Mouse (Mus musculus): ENCODE measurements around the gene Exoc4.

Exoc4 gene

DNA sequence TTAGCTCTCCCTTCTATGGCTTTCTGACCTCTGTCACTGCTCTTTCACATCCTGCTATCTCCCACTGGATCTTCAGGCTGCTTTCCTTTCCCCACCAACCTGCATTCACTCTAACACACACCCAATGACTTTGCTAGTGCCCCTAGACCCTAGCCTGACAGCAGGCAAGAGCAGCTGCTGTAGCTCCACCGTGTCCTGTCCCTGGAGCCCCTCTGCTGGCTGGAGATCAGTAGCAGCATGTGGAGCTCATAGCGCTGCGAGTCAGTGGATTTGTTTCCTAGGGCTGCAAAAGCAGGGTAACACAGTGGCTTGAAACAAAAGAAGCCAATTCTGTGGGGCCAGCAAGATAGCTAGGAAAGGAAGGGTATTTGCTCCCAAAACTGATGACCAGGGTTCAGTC, 515.1 kb downstream of the Exoc4 start:
- DNase-seq (ENCODE audit: low spot score): no peak

DNA sequence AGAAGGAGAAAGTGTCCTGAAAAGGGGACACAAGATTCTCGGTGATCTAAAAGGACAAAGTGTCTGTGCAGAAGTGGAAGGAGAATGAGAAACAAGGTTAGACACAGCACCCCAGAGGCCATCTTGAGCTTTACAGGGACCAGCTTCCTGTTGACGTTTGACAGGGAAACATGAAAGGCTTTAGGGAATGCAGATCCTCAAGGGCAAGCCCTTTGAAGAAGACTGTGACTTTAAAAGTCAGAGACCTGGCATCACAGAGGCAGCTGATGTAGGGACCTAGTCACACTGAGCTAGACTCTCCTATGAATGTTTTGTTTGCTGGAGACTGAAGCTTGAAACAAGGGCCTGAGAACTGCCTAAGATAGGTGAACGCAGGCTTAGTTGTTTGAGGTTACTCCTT, 520.4 kb downstream of the Exoc4 start:
- DNase-seq (ENCODE audit: low spot score): no peak

DNA sequence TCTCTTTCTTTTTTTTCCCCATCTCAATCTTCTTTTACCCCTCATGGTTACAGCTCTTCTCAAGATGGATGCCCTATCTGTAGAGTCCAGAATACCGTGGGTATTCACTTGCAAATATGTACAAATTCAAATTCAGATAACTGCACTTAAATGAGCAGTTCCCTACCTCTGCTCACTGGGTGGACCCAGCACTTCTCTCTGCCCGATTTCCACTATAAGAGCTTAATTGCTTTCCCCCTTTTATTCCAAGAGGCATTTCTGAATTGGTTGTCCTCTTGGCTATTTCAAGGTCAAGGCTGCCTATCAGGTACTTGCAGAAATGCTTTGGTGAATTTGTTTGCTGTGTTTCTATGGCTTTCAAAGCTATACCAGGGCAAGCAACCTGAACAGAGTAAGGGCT, 521.1 kb downstream of the Exoc4 start:
- no peak for DNase-seq (ENCODE audit: low spot score)

DNA sequence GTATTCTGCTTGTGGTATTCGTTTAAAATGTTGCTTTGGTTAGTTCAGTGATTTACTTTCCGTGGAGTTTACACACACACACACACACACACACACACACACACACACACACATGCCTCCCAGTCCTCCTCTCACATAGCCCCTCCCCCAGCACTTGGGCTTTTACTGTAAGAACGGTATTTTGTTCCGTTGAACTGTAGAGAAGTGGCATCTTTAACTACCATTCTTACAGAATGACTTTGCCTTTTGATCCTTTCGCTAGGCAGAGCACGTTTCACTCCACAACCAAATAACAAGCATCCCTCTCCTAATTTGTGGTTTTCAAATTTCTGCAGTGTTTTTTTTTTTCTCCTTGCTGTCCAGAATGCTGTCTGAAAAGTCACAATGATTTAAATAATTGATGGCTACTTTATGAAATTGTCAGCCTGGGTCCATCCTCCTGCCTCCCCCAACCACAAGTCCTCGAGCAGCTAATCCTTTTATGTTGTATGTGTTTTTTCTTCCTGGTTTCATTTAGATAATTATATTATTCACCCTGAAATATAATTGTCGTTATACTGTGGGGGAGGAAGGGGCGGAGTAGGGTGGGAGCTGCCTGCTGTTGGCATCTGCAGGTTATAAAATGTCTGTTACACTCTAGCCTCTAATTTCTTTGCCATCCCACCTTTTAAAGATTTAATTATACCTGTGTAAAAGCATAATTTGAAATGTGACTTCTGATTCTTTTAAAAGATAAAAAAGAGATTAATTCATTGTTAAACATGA, 523.8 kb downstream of the Exoc4 start:
- DNase-seq (ENCODE audit: low spot score): no peak

DNA sequence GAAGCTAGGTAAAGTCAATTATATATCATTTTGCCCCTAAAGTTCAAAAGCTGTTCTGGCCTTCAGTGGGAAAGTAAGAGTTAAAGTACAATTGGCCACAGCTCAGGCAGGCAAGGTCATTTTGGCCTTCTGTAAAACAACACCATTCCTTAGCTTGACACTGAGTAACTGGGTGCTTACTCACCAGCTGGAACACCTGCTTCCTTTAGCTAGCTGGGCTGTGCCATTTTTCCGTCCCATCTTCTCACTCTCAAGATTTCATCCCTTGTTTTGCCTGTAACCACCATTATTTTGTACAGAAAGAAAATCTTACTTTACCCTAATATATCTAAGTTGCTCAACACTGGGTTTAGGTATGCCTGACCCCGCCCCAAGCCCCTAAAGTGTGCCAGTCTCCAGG, 543.7 kb downstream of the Exoc4 start:
- no peak for DNase-seq (ENCODE audit: low spot score)

DNA sequence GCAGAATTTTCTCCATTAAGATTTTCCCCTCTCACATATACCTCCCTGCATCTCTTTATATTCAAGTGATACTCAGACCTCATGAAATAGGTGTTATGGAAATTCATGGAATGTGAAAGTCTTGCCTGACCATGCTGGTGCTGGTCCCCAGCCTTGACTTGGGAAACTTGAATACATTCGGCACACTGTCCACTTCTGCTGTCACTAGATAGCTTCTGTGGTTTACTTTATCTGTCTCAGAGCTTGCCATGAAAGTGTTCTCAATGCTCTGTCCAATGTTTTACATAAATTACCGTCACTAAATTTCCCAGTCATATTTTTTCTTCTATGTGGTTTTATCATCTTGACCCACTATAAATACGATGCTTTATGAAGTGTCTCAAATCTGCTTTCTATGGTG, 552.4 kb downstream of the Exoc4 start:
- DNase-seq (ENCODE audit: low spot score): no peak

DNA sequence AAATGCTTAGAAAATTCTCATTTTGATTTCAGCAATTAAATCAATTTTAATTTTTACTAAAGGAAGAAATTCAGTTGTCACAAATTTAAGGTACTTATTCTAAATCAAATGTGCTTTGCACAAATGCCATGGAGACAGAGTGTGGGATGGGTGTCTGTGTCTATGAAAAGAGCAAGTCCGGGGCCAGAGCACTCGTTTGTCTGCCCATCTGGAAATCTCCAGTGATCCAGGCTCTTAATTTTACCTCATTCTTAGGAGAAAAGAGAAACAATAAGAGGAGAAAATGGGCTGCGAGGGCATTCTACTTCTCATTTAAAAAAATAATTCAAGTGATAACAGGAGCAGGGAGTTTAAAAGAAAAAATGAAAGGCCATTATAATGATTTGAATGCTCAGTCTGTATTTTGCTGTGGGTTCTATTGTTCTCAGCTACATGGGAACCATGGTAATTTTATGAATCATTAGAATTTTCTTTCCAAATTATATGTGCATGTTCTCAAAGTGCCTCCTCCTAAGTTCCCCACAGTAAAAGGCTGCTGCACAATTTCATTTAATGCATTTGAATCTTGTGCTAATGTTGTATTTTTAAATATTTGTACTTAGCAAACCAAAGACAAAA, 554.7 kb downstream of the Exoc4 start:
- no peak for DNase-seq (ENCODE audit: low spot score)

DNA sequence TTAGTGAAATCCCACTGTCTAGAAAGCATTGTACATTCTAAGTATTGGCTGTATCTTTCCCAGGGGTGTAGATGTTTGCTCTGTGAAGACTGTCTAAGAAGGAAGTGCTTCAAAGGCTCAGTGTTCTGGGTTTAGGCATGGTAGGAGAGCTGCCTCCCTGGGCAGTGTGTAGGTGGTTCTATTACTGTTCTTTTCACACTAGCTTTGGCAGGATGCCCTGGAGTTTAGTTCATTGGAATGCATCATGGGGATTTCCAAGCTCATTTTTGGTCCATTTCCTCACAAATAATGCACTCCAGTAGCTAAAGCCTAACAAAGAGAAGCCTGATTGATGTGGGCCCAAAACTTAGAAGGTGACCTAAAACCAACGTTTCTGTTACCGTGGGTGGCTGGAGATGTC, 555.9 kb downstream of the Exoc4 start:
- DNase-seq (ENCODE audit: low spot score): no peak

DNA sequence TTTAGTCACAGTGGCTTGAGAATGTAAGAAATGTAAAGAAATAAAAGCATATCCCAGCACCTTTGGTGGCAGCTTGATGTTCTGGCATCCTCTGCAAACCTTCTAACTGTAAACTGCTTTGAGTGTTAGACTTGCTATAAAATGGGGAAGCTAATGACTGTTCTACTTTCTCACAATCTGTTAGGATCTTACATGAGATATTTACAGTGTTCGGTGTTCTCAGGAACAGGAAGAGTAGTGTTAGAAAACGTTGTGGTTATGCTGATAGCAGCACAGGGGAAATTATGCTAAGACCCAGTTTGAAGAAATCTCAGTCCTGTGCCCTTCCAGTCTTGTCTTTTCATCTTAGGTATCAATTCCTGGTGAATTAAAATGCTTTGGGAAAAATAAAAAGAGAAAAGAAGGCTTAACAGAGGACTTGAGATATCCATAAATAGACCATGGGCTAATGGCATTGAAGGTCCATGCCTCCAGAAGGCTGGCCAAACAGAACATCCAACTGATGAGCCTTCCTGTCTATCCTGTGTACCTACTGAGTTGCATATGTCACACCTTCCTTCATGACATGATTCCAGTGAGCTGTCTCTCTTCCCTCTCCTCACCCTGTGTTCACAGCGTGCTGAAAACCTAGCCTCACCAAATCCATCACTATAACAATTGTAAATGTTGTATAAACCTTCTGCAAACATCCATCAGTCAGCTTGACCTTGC, 557.3 kb downstream of the Exoc4 start:
- DNase-seq (ENCODE audit: low spot score): no peak

DNA sequence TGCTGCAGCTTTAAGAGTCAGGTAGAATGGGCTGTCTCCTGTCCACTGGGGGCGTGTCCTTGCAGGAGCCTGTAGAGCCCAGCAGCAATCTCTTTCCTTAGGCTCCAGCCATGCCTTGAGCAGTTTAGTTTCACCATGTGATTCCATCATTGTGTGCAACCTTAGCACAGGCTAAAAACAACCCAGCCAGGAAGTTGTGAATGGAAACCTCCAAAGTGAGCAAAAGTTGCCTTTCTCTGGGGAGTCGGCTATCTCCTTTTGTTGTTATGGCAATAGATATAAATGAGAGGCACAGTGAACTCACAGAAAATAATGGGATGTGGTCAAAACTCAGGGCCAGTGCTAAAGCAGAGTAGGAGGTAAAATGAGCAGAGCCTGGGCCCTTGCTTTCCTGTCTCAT, 565.5 kb downstream of the Exoc4 start:
- DNase-seq (ENCODE audit: low spot score): no peak

DNA sequence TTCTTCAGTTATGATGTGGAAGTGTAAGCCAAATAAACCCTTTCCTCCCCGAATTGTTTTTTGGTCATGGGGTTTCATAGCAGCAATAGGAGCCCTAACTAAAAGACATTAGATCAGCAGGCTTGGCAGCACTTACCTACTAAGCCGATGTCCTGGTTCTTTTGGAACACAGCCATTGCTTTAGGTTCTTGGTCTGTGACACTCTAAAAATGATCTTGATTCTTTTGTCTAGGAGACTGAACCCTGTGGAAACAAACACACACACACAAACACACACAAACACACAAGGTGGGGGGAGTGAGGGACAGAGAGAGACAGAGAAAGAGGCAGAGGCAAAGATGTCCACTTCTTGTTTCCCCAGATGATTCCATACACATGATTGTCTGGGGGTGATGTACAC, 574.3 kb downstream of the Exoc4 start:
- DNase-seq (ENCODE audit: low spot score): no peak

DNA sequence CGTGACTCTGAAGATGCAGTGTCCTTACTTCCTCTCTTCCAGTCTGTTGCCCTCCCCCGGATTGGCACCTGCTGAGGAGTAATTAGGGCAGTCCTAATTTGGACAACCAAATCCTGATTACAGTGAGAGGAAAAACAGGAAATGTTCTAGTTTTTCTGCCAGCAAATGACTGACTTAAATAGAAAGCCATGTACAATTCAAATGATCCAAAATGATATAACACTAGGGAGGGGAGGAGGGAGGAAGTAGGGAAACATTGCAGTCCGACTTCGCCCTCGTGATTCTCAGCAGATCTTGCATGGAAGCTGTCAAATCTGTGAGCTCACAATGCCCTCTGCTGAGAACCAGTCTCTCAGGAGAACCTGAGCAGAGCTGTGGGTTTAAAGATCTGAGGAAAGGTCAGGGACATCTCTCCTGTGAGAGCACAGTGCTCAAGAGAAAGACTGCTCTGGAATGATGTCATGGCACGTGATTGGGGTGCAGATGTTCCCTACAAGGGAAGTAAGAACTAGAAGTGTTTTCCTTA, 575.0 kb downstream of the Exoc4 start:
- DNase-seq (ENCODE audit: low spot score): no peak

DNA sequence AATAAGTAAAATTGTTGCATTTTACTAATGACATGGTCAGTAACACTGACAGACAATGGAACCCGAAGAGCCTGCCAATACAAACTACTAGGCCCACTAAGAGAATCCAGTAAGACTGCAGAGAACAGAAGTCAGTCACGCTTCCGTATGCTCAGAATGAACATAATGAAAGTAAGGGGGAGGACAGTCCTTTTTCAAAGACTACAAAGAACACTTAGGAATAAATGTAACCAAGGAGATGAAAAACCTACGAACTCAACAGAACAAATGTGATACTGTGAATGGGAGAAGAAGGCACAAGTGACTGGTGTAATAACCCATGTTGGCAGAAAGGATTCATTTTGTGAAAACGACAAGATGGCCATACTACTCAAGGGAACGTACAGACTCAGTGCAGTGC, 579.6 kb downstream of the Exoc4 start:
- DNase-seq (ENCODE audit: low spot score): no peak

DNA sequence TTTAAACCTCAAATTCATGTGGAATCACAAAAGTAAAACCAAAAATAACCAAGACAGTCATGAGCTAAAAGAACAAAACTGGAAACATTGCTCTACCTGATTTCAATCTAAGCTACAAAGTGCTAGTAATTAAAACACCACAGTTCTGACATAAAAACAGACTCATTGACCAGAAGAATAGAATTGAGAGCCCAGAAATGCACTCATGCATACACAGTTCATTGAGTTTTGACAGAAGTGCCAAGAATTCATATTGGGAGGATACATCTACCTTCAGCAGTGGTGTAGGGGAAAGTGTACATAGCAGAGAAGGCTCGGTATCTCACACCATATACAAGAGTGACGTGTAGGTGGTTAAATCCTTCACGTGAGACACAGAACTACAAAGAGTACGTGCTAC, 580.4 kb downstream of the Exoc4 start:
- no peak for DNase-seq (ENCODE audit: low spot score)

DNA sequence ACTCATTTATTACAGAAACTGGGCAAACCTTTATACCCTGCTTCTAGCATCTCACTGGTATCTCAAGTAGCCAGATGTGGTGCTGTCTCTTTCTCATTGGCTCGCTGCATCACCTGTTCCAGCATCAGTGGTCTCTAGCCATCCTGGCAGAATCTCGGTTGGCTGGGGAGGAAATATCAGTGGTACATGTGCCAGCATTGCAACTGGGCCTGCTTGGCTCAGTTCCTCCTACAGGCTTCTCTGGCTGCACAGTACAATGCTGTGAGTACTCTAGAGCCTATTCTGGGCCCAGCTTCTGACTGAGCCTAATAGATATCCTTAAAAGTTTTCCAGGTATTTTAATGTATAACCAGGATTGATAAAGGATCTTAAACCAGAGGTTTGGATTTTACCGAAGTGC, 582.4 kb downstream of the Exoc4 start:
- no peak for DNase-seq (ENCODE audit: low spot score)

DNA sequence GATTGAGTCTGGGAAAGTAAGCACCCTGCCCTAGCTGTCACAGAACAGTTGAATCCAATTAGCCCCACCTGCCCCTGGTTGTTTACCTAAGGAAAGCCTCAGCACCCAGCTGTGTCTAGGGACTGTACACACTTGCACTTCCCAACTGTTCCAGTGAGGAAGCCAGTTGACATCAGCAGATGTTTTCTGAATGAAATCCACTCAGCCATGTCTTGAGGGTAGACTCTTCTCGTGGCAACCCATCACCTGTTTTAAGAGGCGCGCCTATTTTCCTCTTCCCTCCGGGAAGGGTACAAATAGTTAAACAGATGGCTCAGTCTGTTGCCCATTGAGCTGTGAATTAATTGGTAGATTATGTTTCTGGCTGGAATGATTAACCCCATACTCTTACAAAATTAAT, 584.1 kb downstream of the Exoc4 start:
- no peak for DNase-seq (ENCODE audit: low spot score)

DNA sequence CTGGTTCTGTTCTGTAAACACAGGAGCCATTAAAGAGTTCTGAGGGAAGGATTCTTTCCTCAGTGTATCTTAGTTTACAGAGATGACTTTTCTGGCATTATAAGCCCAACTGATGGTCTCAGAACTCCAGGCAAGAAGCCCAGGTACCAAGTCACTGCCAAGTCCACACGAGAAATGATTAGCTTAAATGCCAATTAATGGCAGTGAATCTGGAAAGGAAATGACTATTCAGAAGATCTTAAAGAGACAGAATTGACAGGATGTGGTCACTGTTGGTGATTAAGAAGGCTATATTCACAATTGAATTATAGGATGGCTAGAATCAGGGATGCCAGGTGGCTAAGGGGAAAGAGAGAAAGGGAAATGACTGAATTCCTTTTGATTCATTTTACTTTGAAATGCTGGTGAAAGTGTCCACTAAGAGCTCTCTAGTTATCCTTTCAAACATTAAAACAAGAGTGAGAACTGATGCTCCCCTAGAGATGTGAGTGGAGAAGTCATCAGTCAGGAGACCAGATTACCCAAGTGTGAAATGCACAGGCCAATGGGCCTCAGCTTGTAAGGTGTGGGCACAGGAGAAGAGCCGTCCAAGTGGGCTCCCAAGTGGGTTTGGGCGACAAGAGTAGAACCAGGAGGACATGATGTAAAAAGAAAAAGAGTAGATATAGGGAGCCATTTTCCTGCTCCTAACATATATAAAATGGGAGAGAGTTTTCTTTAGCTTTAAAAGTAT, 587.3 kb downstream of the Exoc4 start:
- no peak for DNase-seq (ENCODE audit: low spot score)

DNA sequence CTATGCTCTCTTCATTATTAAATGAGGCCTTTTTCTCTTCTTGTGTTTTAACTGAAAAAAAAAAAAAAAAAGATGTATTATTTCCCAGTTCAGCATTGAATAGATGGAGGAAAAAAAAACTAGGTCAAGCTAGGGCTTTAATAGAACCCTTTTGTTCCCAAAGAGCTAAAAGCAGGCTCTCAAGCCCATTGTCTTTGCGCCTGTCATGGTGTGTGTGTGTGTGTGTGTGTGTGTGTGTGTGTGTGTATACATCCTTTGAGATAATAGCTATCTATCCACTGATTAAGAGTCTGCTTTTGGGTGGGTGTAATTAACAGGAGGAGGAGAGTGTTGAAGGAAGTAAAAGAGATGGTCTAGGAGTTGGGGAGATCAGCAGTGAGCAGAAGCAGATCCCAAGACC, 594.0 kb downstream of the Exoc4 start:
- no peak for DNase-seq (ENCODE audit: low spot score)

DNA sequence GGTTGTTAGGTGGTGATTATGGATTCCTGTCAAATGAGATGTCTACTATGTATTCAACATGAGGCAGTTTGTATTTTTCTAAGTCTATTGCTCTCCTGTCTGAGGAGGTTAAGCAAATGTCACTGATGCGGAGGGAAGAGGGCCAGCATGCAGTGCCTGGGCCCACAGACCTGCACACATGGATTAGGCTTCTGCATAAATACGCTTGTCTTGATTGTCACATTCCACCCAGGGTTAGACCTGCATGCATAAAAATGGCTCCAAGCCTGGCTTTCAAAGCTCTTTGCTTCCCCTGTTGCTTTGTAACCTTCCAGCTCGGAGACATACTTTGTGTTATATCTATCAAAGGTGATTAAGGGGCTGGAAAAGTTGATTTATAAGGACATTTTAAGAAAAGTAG, 610.2 kb downstream of the Exoc4 start:
- DNase-seq (ENCODE audit: low spot score): no peak

DNA sequence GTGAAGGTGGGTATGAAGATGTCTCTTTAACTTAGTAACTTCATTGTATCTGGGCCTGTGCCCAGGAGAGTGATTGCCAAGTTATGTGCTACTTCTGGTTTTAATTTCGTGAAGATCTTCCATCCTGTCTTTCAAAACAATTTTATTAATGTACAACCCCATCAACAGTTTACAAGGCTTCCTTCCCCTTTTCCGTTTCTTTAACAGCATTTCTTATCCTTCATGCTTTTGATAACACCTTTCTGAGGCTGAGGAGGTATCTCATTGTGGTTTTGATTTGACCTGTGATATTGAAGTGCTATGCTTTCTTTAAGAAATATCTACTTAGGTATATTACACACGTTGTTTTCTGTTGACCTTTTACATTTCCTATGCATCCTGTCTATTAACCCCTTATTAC, 616.9 kb downstream of the Exoc4 start:
- no peak for DNase-seq (ENCODE audit: low spot score)

DNA sequence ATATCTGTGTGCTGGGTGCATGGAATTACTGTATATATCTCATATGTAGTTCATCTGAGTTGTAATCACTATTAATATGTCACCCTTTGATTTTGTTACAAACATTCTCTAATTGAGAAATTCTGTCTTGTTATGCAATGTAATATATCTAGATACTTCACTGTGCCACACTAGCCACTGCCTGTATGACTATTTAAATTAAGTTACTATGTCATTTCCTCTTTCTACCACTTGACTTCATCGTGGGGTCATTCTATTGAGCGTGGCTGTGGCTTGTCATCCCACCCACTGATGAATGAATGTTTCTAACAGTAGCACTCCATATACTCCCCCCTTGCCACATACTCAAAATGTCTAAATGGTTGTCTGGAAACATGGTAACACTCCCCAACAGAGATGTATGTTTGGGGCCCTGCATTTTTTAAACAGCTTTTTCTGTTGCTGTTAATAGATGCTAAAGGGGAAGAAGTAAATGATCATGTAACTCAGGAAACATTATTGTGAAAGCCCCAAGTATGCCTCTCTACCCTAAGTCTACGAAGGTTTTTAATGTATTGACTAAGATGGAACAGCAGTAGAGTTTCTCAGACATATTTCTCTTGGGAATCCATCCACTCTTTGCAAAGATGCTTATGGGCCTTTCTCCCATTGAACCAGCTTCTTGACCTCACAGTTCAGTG, 618.2 kb downstream of the Exoc4 start:
- DNase-seq (ENCODE audit: low spot score): no peak

DNA sequence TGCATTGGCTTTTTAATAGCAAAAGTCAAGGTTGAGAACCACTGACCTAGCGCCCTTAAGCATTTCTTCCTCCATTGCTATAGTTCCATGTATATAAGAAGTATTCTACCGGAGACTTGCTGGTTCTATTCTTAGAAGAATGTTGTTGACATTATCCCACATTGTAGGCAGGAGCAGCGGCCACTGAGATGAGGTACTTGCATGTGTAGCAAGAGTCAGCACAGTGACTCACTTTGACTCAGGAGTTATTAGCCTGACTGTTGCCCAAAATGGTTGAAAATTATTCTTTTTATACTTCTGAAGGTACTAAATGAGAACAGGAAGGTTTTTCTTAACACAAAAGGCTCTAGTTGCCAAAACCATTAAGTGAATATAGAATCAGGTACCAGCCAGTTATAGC, 620.4 kb downstream of the Exoc4 start:
- DNase-seq (ENCODE audit: low spot score): no peak

Data from ovary, adult 18-20 months (tissue).